Mouse (Mus musculus): ENCODE results near the gene Gjc2.

Gene Gjc2

GRCm38 (mm10) chr11:59209003-59209441 lies 26.0 kb upstream of the Gjc2 start:
- in situ Hi-C loops (cut with MboI, MseI) = loop anchor here in 1 of 2 experiments (10.0 kb wide), 1 partner anchor 904 kb away; the partner anchor contains the start of gene Zfp692

GRCm38 (mm10) chr11:59208153-59208831 lies 25.3 kb upstream of the Gjc2 start, which contains the start of gene 2310033P09Rik:
Gene 2310033P09Rik (plus strand): TSS chr11:59208321.
- in situ Hi-C loops (cut with MboI, MseI) = loop anchor here in 1 of 2 experiments (10.0 kb wide), 1 partner anchor 903 kb away; the partner anchor contains the start of gene Zfp692

- in situ Hi-C loops (cut with MboI, MseI) = loop anchor here in 1 of 2 experiments (10.0 kb wide), 1 partner anchor 898 kb away; the partner anchor contains the start of gene Zfp692
Measured at GRCm38 (mm10) chr11:59202081-59202995, 19.3 kb upstream of the Gjc2 start, which contains the start of gene Mrpl55. Gene Mrpl55 (plus strand): TSS chr11:59202486.

- in situ Hi-C loops (cut with MboI, MseI) = loop anchor here in 1 of 2 experiments (10.0 kb wide), 1 partner anchor 897 kb away; the partner anchor contains the start of gene Zfp692
Measured at GRCm38 (mm10) chr11:59201216-59202002, 18.4 kb upstream of the Gjc2 start.

GRCm38 (mm10) chr11:59196230-59196629 lies 13.2 kb upstream of the Gjc2 start:
- in situ Hi-C loops (cut with MboI, MseI) = no loop called here

- in situ Hi-C loops (cut with MboI, MseI) = no loop called here
Measured at GRCm38 (mm10) chr11:59192059-59192386, 9.0 kb upstream of the Gjc2 start, which contains the start of gene Guk1. Gene Guk1 (minus strand): TSS chr11:59192212.

GRCm38 (mm10) chr11:59191231-59192058 lies 8.4 kb upstream of the Gjc2 start:
- in situ Hi-C loops (cut with MboI, MseI) = no loop called here

- in situ Hi-C loops (cut with MboI, MseI) = no loop called here
Measured at GRCm38 (mm10) chr11:59187706-59188105, 4.7 kb upstream of the Gjc2 start.

GRCm38 (mm10) chr11:59185490-59185889 lies 2.5 kb upstream of the Gjc2 start:
- in situ Hi-C loops (cut with MboI, MseI) = no loop called here

GRCm38 (mm10) chr11:59183821-59184220 lies 808 bp upstream of the Gjc2 start:
- in situ Hi-C loops (cut with MboI, MseI) = no loop called here

GRCm38 (mm10) chr11:59176921-59177320 lies 6.1 kb downstream of the Gjc2 start:
- in situ Hi-C loops (cut with MboI, MseI) = no loop called here

GRCm38 (mm10) chr11:59176475-59176874 lies 6.5 kb downstream of the Gjc2 start:
- in situ Hi-C loops (cut with MboI, MseI) = no loop called here

- in situ Hi-C loops (cut with MboI, MseI) = no loop called here
Measured at GRCm38 (mm10) chr11:59174189-59174838, 8.7 kb downstream of the Gjc2 start.

- in situ Hi-C loops (cut with MboI, MseI) = no loop called here
Measured at GRCm38 (mm10) chr11:59170549-59170948, 12.5 kb downstream of the Gjc2 start.

- in situ Hi-C loops (cut with MboI, MseI) = no loop called here
Measured at GRCm38 (mm10) chr11:59169807-59170206, 13.2 kb downstream of the Gjc2 start.

GRCm38 (mm10) chr11:59165616-59166241 lies 17.3 kb downstream of the Gjc2 start:
- in situ Hi-C loops (cut with MboI, MseI) = no loop called here

GRCm38 (mm10) chr11:59164384-59164783 lies 18.6 kb downstream of the Gjc2 start:
- in situ Hi-C loops (cut with MboI, MseI) = no loop called here

- in situ Hi-C loops (cut with MboI, MseI) = no loop called here
Measured at GRCm38 (mm10) chr11:59163255-59164236, 19.5 kb downstream of the Gjc2 start, which contains the start of gene Iba57. Gene Iba57 (minus strand): TSS chr11:59163739.
